Mouse (Mus musculus): ENCODE results near the gene Smarce1. TPM values are rescaled to one million over a fixed set of nuclear protein-coding genes. Genes with fewer than 3 reads are reported as not detected.

Gene Smarce1
- polyA plus RNA-seq (2016; fragmentation: Nextera tagmentation; extraction: Ambion mirVana), result 357 and 380 TPM in 2 replicates

- Histone ChIP-seq H3K4me3 (peak within 1 kb of the TSS; percentile 91), H3K9me3 (no peaks in the 10 kb centered on the region), H3K4me1 (peaks cover 25% of the 10 kb centered on the region), H3K27ac (replicated peaks) (peak within 1 kb of the TSS; percentile 99), H3K9ac (replicated peaks) (peak within 1 kb of the TSS; percentile 98), H3K27me3 (no peaks in the 10 kb centered on the region), H3K36me3 (peaks cover 15% of the 10 kb centered on the region), H3K4me2 (replicated peaks) (peak within 1 kb of the TSS; percentile 74)
- ATAC-seq (ENCODE audit: low FRiP score, low read depth), result peak; percentile 90
- WGBS, result under 1% methylated on average over 86 of the region's 87 CpGs
Measured at GRCm38 (mm10) chr11:99230261-99231048, at the start of gene Smarce1. Smarce1 (minus strand) TSS chr11:99231017.

DNA sequence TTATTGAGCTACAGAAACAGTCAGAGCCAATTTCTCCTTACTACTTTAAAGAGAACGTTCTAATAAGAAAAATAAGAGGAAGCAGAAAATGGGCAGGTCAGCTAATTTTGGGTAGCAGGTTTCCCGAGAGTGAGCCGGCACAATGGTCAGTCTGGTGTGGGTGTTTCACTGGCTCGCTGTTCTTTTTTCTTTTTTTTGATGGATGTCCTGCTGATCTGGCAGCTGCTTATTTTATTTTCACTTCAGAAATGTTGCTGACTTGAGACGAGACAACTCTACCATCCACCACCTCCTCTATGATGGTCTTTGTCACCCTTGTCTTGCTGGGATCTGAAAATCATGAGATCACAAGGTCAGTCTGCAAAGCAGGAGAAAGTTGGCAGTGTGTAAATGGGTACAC is 49.2 kb upstream of the Smarce1 start:
- Histone ChIP-seq H3K36me3 (no peaks in the 10 kb centered on the region), H3K9ac (replicated peaks) (no peak overlapping the region), H3K4me2 (replicated peaks) (no peak overlapping the region), H3K27ac (replicated peaks) (no peak overlapping the region), H3K4me1 (no peaks in the 10 kb centered on the region), H3K4me3 (no peak overlapping the region), H3K9me3 (no peaks in the 10 kb centered on the region), H3K27me3 (no peaks in the 10 kb centered on the region)
- ATAC-seq (ENCODE audit: low FRiP score, low read depth), result no peak
- WGBS, result 81% methylated on average over 5 of the region's 5 CpGs

GRCm38 (mm10) chr11:99276786-99277185 is 46.0 kb upstream of the Smarce1 start:
- Histone ChIP-seq H3K4me1 (no peaks in the 10 kb centered on the region), H3K9me3 (no peaks in the 10 kb centered on the region), H3K4me2 (replicated peaks) (no peak overlapping the region), H3K36me3 (no peaks in the 10 kb centered on the region), H3K4me3 (no peak overlapping the region), H3K27me3 (no peaks in the 10 kb centered on the region), H3K9ac (replicated peaks) (no peak overlapping the region), H3K27ac (replicated peaks) (no peak overlapping the region)
- ATAC-seq (ENCODE audit: low FRiP score, low read depth), result no peak
- 69% methylated on average over 7 of the region's 7 CpGs for WGBS

DNA sequence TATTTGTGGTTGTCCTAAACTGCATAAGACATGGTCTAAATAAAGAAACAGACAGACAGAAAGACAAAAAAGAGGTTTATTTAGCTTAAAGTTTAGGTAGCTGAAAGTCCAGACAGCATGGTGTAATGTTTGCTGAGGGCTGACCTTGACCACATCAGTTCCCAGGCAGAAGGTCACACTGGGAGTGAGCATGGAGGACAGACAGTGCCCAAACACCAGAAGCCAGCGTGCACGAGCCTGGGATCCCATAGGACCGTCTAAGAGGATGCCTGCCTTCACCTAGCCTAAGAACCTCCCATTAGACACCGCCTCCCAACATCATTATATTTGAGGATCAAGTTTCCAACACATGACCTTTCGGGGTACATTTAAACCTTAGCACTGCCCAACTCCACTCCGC is 44.8 kb upstream of the Smarce1 start:
- 80% methylated on average over 6 of the region's 6 CpGs for WGBS
- no peaks in the 10 kb centered on the region for H3K27me3 ChIP-seq
- ATAC-seq (ENCODE audit: low FRiP score, low read depth), result no peak

DNA sequence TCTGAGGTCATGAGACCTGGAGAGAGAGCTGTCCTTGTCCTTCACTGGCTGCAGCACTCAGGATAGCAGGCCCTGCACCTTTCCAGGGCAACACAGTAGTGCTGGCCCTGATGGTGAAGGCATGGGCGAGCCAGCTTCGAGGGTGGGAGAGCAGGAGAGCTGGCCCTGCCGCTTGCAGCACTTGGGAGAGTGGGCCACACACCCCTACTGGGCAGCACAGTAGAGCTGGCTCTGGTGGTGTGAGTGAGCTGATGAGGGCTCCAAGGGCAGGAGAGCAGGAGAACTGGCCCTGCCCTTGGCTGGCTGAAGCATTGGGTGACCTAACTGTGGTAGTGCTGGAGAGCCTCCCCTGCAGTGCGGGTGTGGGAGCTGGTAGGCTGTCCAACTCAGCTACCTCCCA is 41.9 kb upstream of the Smarce1 start:
- Histone ChIP-seq H3K4me2 (replicated peaks) (no peak overlapping the region), H3K27me3 (no peaks in the 10 kb centered on the region), H3K4me3 (no peak overlapping the region), H3K27ac (replicated peaks) (no peak overlapping the region), H3K9me3 (no peaks in the 10 kb centered on the region), H3K36me3 (no peaks in the 10 kb centered on the region), H3K9ac (replicated peaks) (no peak overlapping the region), H3K4me1 (no peaks in the 10 kb centered on the region)
- ATAC-seq (ENCODE audit: low FRiP score, low read depth), result no peak
- WGBS, result 83% methylated on average over 4 of the region's 4 CpGs

More for the DNA sequence above, 44.8 kb upstream of the Smarce1 start:
- H3K4me2 ChIP-seq (replicated peaks), result no peak overlapping the region
- H3K4me3 ChIP-seq, result no peak overlapping the region
- no peaks in the 10 kb centered on the region for H3K4me1 ChIP-seq
- no peaks in the 10 kb centered on the region for H3K36me3 ChIP-seq
- no peak overlapping the region for H3K9ac ChIP-seq (replicated peaks)
- H3K27ac ChIP-seq (replicated peaks), result no peak overlapping the region
- H3K9me3 ChIP-seq, result no peaks in the 10 kb centered on the region

DNA sequence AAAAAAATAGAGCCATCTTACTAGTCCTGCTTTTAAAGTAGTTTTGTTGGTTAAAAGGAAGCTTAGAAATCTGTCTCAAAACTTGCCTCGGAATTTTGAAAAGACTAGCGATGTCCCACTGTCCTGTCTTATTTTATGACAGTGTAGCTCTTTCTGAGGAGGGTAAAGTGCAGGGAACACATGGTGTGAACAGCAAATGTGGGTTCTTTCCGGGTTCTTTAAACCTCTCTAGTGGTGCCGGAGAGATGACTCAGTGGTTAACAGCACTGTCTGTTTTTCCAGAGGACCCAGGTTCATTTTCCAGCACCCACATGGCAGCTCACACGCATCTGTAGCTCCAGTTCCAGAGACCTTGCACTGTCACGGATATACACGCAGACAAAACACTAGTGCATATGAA is 38.4 kb upstream of the Smarce1 start:
- Histone ChIP-seq H3K4me2 (replicated peaks) (no peak overlapping the region), H3K27ac (replicated peaks) (no peak overlapping the region), H3K9ac (replicated peaks) (no peak overlapping the region), H3K36me3 (no peaks in the 10 kb centered on the region), H3K4me3 (no peak overlapping the region), H3K4me1 (no peaks in the 10 kb centered on the region), H3K27me3 (no peaks in the 10 kb centered on the region), H3K9me3 (no peaks in the 10 kb centered on the region)
- ATAC-seq (ENCODE audit: low FRiP score, low read depth), result no peak
- 79% methylated on average over 7 of the region's 7 CpGs for WGBS

- Histone ChIP-seq H3K4me3 (no peak overlapping the region), H3K4me2 (replicated peaks) (no peak overlapping the region), H3K27ac (replicated peaks) (no peak overlapping the region), H3K27me3 (no peaks in the 10 kb centered on the region), H3K9ac (replicated peaks) (no peak overlapping the region), H3K36me3 (no peaks in the 10 kb centered on the region), H3K9me3 (no peaks in the 10 kb centered on the region), H3K4me1 (no peaks in the 10 kb centered on the region)
- no peak for ATAC-seq (ENCODE audit: low FRiP score, low read depth)
- WGBS, result 40% methylated on average over 9 of the region's 9 CpGs
Measured at GRCm38 (mm10) chr11:99265796-99266195, 35.0 kb upstream of the Smarce1 start.

DNA sequence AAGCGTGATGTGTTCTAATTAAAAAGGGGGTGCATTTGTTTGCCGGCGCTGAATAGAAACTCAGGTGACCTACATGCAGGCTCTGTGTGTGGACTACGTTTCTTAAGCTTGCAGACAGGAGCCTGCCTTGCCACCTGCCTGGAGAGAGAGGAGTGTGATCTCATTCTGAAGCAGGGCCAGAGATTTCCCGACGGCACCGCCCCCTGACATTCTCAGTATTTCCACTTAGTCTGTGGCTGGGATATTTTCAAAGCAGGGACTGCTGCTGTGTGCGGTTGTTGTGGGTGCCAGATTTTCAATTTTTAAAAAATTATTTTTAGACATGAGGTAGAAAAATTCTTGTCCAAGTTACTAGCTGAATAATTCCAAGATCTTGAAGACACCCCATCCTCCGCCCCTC is 34.4 kb upstream of the Smarce1 start:
- H3K4me3 ChIP-seq, result no peak overlapping the region
- no peak overlapping the region for H3K27ac ChIP-seq (replicated peaks)
- no peak overlapping the region for H3K4me2 ChIP-seq (replicated peaks)
- H3K9ac ChIP-seq (replicated peaks), result no peak overlapping the region
- no peaks in the 10 kb centered on the region for H3K36me3 ChIP-seq
- 78% methylated on average over 9 of the region's 9 CpGs for WGBS
- no peaks in the 10 kb centered on the region for H3K27me3 ChIP-seq
- H3K4me1 ChIP-seq, result no peaks in the 10 kb centered on the region
- ATAC-seq (ENCODE audit: low FRiP score, low read depth), result no peak
- no peaks in the 10 kb centered on the region for H3K9me3 ChIP-seq

GRCm38 (mm10) chr11:99256213-99256612 is 25.4 kb upstream of the Smarce1 start:
- no peak for ATAC-seq (ENCODE audit: low FRiP score, low read depth)
- Histone ChIP-seq H3K4me1 (no peaks in the 10 kb centered on the region), H3K4me3 (no peak overlapping the region), H3K9me3 (no peaks in the 10 kb centered on the region), H3K27me3 (no peaks in the 10 kb centered on the region), H3K9ac (replicated peaks) (no peak overlapping the region), H3K36me3 (no peaks in the 10 kb centered on the region), H3K27ac (replicated peaks) (no peak overlapping the region), H3K4me2 (replicated peaks) (no peak overlapping the region)
- 79% methylated on average over 4 of the region's 4 CpGs for WGBS

DNA sequence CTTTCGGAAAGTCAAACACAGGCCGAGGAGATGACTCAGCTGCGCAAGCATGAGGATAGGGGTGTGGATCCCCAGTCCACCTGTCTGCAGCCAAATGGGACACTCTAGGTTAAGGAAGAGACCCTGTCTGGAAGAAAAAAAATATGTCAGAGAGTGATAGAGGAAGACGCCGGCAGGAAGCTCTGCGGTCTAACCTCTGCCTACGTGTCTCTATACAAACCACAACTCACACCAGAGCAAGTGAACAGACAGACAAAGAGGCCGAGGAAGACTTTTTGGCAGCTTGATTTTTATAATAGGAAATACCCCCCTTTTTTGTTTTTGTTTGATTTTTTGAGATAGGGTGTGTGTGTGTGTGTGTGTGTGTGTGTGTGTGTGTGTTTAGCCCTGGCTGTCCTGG is 24.5 kb upstream of the Smarce1 start:
- Histone ChIP-seq H3K27me3 (no peaks in the 10 kb centered on the region), H3K4me1 (no peaks in the 10 kb centered on the region), H3K27ac (replicated peaks) (no peak overlapping the region), H3K9me3 (no peaks in the 10 kb centered on the region), H3K36me3 (no peaks in the 10 kb centered on the region), H3K9ac (replicated peaks) (no peak overlapping the region), H3K4me2 (replicated peaks) (no peak overlapping the region), H3K4me3 (no peak overlapping the region)
- WGBS, result 92% methylated on average over 8 of the region's 8 CpGs
- ATAC-seq (ENCODE audit: low FRiP score, low read depth), result no peak

DNA sequence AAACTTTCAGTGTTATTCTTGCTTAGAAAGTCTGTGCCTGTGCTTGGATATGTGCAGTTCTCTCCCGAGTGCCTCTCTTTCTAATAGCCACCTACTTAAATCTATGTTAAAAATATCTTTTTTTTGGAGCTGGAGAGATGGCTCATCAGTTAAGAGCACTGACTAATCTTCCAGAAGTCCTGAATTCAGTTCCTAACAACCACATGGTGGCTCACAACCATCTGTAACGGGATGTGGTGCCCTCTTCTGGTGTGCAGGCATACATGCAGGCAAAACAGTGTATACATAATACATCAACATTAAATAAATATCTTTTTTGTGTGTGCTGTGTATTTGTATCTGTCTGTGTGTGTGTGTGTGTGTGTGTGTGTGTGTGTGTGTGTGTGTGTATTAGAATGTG is 23.1 kb upstream of the Smarce1 start:
- H3K27ac ChIP-seq (replicated peaks), result no peak overlapping the region
- WGBS, result 67% methylated on average over 2 of the region's 2 CpGs
- H3K4me1 ChIP-seq, result no peaks in the 10 kb centered on the region
- H3K4me2 ChIP-seq (replicated peaks), result no peak overlapping the region
- no peaks in the 10 kb centered on the region for H3K27me3 ChIP-seq
- H3K4me3 ChIP-seq, result no peak overlapping the region
- no peak overlapping the region for H3K9ac ChIP-seq (replicated peaks)
- no peaks in the 10 kb centered on the region for H3K36me3 ChIP-seq
- H3K9me3 ChIP-seq, result no peaks in the 10 kb centered on the region
- ATAC-seq (ENCODE audit: low FRiP score, low read depth), result no peak

GRCm38 (mm10) chr11:99252671-99253070 is 21.9 kb upstream of the Smarce1 start:
- Histone ChIP-seq H3K4me2 (replicated peaks) (no peak overlapping the region), H3K27ac (replicated peaks) (no peak overlapping the region), H3K4me3 (no peak overlapping the region), H3K36me3 (no peaks in the 10 kb centered on the region), H3K9ac (replicated peaks) (no peak overlapping the region), H3K9me3 (no peaks in the 10 kb centered on the region), H3K27me3 (no peaks in the 10 kb centered on the region), H3K4me1 (no peaks in the 10 kb centered on the region)
- 77% methylated on average over 8 of the region's 8 CpGs for WGBS
- ATAC-seq (ENCODE audit: low FRiP score, low read depth), result no peak

DNA sequence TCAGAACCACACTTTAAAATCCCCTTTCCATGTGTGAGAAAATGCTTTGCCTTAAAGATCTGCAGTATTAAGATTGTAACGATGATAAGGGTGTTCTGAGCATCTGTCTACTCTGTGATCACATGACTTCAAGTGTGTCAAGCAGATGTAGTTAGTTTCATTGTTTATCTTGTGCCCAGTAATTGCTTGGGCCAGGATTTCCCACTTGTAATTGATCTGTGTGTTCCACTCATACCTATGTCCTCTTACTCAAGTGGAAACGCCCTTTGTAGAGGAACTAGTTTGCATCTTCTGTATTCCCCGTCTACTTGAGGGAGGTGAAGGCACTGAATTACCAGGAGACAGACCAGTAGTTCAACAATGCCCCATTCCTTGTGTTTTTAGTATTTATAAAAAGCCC is 19.8 kb upstream of the Smarce1 start:
- Histone ChIP-seq H3K36me3 (no peaks in the 10 kb centered on the region), H3K4me3 (no peak overlapping the region), H3K9ac (replicated peaks) (no peak overlapping the region), H3K27ac (replicated peaks) (no peak overlapping the region), H3K4me2 (replicated peaks) (no peak overlapping the region), H3K4me1 (no peaks in the 10 kb centered on the region), H3K27me3 (no peaks in the 10 kb centered on the region), H3K9me3 (no peaks in the 10 kb centered on the region)
- ATAC-seq (ENCODE audit: low FRiP score, low read depth), result no peak
- 82% methylated on average over 3 of the region's 3 CpGs for WGBS

Measured in midbrain, embryonic 12.5 days (tissue).